Mouse (Mus musculus) heart, embryonic 10.5 days (tissue): ENCODE measurements around the gene Chst8. TPM values are rescaled to one million over a fixed set of nuclear protein-coding genes. Genes with fewer than 3 reads are reported as not detected.

ENCODE experiments used
- DNase-seq: peaks from one replicate; pipeline ENCODE4 v3.0.0-alpha.2; 2017; ENCODE audit warnings: low spot score
- H3K27ac ChIP-seq: fragments of 300-500 bp; sonication (generic); 2 replicates; pipeline ENCODE4 v1.5.1; 2016; ENCODE audit warnings: mild to moderate bottlenecking
- H3K27me3 ChIP-seq: fragments of 300-500 bp; sonication (generic); 2 replicates; pipeline ENCODE4 v1.6.1; 2016; ENCODE audit warnings: mild to moderate bottlenecking; ENCODE audit not compliant: poor library complexity, insufficient read depth, severe bottlenecking
- H3K36me3 ChIP-seq: fragments of 300-500 bp; sonication (generic); 2 replicates; pipeline ENCODE4 v1.6.1; 2016; ENCODE audit warnings: mild to moderate bottlenecking, moderate library complexity
- H3K4me1 ChIP-seq: fragments of 300-500 bp; sonication (generic); 2 replicates; pipeline ENCODE4 v1.6.1; 2016; ENCODE audit warnings: mild to moderate bottlenecking
- H3K4me3 ChIP-seq: fragments of 300-500 bp; sonication (generic); 2 replicates; pipeline ENCODE4 v1.5.1; 2016; ENCODE audit warnings: mild to moderate bottlenecking, moderate library complexity
- H3K9me3 ChIP-seq: fragments of 300-500 bp; sonication (generic); 2 replicates; pipeline ENCODE4 v1.6.1; 2016; ENCODE audit warnings: mild to moderate bottlenecking, moderate library complexity
- WGBS: fragments of 180-500 bp; shearing (Covaris S2); methylation state at CpG from one replicate; pipeline ENCODE4 v1.1.7; 2016; 5-methylcytosine and 5-hydroxymethylcytosine counted together
- polyA plus RNA-seq: library from polyadenylated mRNA; unstranded; fragments of >200 nt; fragmentation: Nextera tagmentation; extraction: Ambion mirVana; gene quantifications from 2 replicates; pipeline ENCODE4 v1.2.1, GENCODE M21; 2016

The Chst8 gene
- polyA plus RNA-seq, 1 experiment from 2014 or later: 2.1 TPM

DNA sequence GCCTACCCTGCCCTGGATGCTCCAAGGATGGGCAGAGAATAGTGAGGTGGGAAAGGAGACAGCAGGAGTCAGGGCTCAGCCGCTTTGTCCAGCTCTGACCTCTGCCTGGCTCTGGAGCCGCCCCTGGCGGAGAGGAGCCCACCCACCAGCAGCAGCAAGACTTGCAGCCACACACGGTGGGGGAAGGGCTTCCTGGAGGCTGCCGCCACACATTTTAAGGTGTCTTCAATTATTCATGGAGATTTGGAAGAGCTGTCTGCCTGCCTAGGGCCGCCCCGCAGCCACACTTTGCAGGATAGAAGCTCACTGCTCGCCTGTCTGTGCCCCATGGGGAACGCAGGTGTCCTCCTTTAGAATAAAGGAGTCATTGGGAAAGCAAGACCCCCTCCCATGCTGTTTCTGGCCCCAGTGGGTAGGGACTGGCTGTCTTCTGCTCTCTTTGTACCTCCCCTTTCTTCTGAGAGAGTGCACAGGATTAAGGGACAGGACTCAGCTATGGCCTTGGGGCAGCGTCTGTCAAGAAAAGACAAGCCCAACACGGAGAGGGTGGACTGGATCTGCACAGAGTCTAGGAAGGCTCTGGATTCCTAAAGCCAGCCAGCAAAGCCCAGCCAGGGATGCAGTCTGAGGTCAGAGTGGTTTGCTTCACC is 95.2 kb downstream of the Chst8 start:
- H3K9me3 ChIP-seq: no peaks in the 10 kb centered on the region
- H3K36me3 ChIP-seq: no peaks in the 10 kb centered on the region
- no peak overlapping the region for H3K4me3 ChIP-seq
- H3K27ac ChIP-seq: no peak overlapping the region; the same call in 1 of the 2 replicates
- 5% methylated on average over 11 of the region's 11 CpGs for WGBS
- H3K27me3 ChIP-seq: peaks cover 13% of the 10 kb centered on the region; the same call in 1 of the 2 replicates
- H3K4me1 ChIP-seq: peaks cover 30% of the 10 kb centered on the region
- DNase-seq: no peak

DNA sequence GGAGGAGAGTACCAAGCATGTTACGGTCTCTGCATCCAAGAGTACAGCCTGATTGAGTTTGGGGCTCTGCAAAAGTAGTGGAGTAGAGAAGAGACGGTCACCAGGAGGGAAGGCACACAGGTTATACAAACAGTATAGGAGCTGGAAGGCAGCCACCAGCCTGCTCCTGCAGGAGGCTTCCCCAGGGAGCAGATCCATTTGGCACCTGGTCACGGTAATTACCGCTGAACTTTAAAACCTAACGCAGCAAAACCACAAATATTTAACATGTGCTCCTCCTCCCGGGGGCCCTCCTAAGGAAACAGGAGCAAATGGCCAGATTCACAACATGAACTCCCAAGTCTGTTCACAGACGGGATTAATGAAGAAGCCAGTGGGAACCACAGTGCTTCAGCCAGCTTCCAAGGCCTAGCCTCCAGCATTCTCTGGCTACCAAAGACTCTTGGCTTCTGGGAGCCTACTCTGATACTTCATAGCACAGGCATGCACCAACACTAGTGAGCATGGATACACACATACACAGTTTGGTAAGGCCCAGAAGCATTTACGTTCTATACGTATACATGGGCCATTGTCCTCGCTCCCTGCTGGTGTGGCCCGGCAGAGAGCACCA is 97.6 kb downstream of the Chst8 start:
- Histone ChIP-seq H3K4me3 (no peak overlapping the region), H3K27me3 (peaks cover 13% of the 10 kb centered on the region; the same call in 1 of the 2 replicates), H3K36me3 (no peaks in the 10 kb centered on the region), H3K9me3 (no peaks in the 10 kb centered on the region), H3K4me1 (peaks cover 13% of the 10 kb centered on the region), H3K27ac (no peak overlapping the region)
- 54% methylated on average over 11 of the region's 11 CpGs for WGBS
- no peak for DNase-seq

DNA sequence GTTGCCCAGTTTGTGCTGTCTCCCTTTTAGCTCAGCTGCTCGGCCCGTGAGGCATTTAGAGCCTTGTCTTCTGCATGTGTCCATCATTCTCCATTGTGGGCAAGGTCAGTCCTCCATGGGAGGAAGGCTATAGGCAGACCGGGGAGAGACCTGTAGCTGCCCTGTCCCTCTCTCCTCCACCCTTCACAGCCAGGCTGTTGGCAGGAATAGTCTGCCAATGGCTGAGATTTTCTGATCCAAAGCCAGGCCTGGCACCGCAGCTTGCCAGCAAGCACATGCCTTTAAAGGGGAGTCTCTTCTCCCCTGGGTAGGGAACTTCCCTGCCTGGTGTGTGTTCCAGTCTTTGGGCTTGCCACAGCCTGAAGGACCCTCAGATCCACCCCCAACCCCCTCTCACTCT is 103.4 kb downstream of the Chst8 start:
- Histone ChIP-seq H3K27me3 (no peaks in the 10 kb centered on the region), H3K4me1 (no peaks in the 10 kb centered on the region), H3K9me3 (no peaks in the 10 kb centered on the region), H3K27ac (no peak overlapping the region), H3K36me3 (no peaks in the 10 kb centered on the region), H3K4me3 (no peak overlapping the region)
- no peak for DNase-seq
- 82% methylated on average over 4 of the region's 4 CpGs for WGBS

DNA sequence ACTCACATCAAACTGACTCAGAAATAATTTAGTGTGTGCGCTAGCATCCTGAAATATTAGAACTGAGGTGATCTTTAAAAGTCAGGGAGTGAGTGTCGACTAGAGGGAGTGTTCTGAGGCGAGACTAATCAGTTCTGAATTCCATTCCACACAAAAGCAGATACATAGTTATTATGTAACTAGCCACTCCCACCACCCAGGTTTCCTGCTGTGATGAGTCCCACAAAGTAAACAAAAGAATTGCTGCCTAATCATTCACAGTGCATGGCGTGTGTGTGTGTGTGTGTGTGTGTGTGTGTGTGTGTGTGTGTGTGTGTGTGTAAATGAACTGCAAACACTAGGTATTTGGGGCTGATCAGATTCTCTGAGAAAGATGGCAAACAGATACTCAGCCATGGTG is 108.1 kb downstream of the Chst8 start:
- WGBS: 60% methylated on average over 4 of the region's 4 CpGs
- Histone ChIP-seq H3K27me3 (no peaks in the 10 kb centered on the region), H3K9me3 (no peaks in the 10 kb centered on the region), H3K4me3 (no peak overlapping the region), H3K4me1 (no peaks in the 10 kb centered on the region), H3K36me3 (no peaks in the 10 kb centered on the region), H3K27ac (no peak overlapping the region)
- no peak for DNase-seq

DNA sequence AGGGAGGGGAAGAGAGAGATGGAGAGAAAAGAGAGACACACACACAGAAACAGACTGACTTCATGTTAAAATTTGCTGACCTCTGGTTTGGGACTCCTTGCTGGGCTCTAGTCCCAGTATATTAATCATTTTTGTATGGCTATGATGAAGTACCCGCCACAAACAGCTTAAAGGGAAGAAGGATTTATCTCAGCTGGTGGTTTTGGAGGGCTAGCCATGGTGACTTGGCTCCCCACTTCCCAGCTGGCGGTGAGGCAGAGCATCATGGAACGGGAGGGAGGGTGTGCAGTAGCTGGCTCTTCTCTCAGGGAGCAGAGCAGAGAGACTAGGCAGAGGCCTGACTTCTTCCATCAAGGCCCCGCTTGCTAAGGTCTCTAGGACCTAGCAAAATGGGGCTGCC is 109.1 kb downstream of the Chst8 start:
- no peak overlapping the region for H3K27ac ChIP-seq
- no peaks in the 10 kb centered on the region for H3K4me1 ChIP-seq
- no peaks in the 10 kb centered on the region for H3K36me3 ChIP-seq
- H3K27me3 ChIP-seq: no peaks in the 10 kb centered on the region
- no peaks in the 10 kb centered on the region for H3K9me3 ChIP-seq
- H3K4me3 ChIP-seq: no peak overlapping the region
- no peak for DNase-seq
- WGBS: 46% methylated on average over 4 of the region's 4 CpGs

DNA sequence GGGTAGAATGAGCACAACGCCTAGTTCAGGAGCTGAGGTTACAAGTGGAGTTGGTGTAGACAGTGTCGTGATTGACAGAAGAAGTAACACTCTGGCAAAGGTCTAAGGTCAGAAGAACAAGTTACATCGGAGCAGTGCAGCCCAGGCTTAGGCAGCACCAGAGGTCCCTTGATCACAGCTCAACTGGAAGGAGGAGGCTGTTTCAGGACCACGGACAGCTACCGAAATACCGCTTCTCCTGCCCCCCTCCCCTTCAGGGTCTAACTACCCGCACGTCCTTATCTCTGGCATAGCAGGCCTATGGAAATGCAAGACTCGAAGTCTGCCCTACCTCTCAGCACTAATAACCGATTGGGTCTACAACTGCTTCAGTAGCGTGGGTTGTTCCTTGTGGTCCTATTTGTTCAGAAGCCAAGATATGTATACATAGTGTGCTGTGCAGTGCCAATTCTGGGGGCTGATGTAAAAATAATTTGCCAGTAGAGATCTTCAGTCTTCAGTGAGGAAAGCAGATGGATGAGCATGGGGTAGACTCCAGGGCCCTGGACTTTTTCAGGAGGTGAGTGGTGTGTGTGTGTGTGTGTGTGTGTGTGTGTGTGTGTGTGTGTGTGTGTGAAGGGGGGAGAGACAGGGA is 109.7 kb downstream of the Chst8 start:
- H3K4me3 ChIP-seq: no peak overlapping the region

DNA sequence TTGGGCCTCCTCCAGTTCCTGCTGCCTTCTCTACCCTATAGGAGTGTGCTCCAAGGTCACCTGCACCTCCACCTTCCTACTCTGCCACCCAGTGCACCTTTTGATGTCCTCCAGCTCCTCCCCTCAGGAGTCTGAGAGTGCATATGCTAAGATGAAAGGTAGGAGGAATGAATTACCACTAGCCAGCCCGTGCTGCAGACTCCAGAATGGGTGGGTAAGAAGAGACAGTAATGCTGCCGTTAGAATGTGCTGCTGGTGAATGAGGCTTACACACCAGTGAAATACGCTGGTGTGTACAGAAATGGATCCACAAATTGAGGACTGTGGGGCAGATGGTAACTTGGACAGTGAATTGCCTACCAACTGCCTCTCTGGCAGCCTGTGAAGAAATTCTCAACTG is 112.6 kb downstream of the Chst8 start:
- DNase-seq: no peak
- no peak overlapping the region for H3K27ac ChIP-seq
- no peak overlapping the region for H3K4me3 ChIP-seq
- H3K9me3 ChIP-seq: no peaks in the 10 kb centered on the region
- 73% methylated on average over 3 of the region's 3 CpGs for WGBS
- no peaks in the 10 kb centered on the region for H3K27me3 ChIP-seq
- no peaks in the 10 kb centered on the region for H3K36me3 ChIP-seq
- H3K4me1 ChIP-seq: no peaks in the 10 kb centered on the region

More for the DNA sequence above, 109.7 kb downstream of the Chst8 start:
- 10% methylated on average over 11 of the region's 11 CpGs for WGBS
- Histone ChIP-seq H3K27me3 (no peaks in the 10 kb centered on the region), H3K36me3 (no peaks in the 10 kb centered on the region), H3K4me1 (no peaks in the 10 kb centered on the region), H3K9me3 (no peaks in the 10 kb centered on the region), H3K27ac (no peak overlapping the region)
- DNase-seq: peak; percentile 80

DNA sequence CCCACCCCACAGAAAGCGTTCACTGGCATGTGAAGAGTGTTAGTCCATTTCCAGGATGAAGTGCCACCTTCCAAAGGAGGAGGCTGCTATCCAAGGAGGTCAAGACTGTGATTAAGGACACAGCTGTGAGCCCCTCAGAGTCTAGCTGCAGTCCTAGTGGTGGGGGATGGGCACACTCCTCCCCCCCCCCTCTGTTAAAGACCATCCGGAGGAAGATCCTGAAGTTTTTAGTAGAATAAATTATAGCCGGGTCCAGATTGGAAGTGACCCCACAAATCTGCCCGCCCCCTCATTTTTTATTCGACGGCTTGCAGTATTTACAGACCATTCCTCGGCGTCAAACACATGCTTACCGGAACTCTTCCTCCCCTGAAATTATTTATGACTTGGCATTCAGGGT is 114.3 kb downstream of the Chst8 start:
- Histone ChIP-seq H3K27me3 (no peaks in the 10 kb centered on the region), H3K27ac (no peak overlapping the region), H3K36me3 (no peaks in the 10 kb centered on the region), H3K4me3 (no peak overlapping the region), H3K9me3 (no peaks in the 10 kb centered on the region), H3K4me1 (no peaks in the 10 kb centered on the region)
- 85% methylated on average over 9 of the region's 9 CpGs for WGBS
- DNase-seq: no peak

DNA sequence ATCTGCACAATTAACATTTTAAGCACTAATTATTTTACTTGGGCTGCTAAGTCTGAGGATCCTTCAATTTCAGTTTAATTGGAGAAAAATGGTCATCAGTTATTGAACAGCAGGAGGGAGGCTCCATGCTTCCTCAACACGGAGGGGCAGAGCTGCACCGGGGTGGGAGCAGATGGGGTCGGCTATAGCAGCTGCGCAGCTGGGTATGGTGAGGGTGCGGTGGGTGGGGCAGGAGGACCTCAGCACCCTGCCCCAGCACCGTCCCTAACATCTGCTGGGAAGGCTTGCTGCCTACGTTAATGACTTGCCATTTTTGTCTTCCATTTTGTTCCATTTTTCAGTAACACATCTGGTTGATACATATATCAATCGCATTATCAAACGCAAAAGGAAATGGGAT is 116.4 kb downstream of the Chst8 start:
- no peak for DNase-seq
- Histone ChIP-seq H3K27me3 (no peaks in the 10 kb centered on the region), H3K27ac (no peak overlapping the region), H3K9me3 (no peaks in the 10 kb centered on the region), H3K4me1 (peaks cover 7% of the 10 kb centered on the region), H3K36me3 (no peaks in the 10 kb centered on the region), H3K4me3 (no peak overlapping the region)
- WGBS: 67% methylated on average over 9 of the region's 9 CpGs

DNA sequence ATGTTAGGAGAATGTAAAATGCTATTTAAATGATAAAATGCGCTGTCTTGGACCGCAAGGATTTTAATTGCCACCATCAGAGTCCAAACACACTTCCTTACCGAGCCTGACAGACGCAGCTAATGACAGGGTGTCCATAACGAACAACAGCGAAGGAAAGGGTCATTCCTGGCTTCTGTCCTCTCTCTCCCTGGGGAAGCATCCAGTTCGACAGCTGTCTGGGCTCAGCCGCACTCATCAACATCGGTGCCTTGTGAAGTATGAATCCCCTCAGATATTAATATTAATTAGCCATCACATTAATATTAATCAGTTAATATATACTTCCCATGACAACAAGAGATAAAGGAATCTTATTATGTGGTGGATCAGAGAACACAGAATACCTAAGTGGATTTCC is 117.6 kb downstream of the Chst8 start:
- WGBS: 47% methylated on average over 9 of the region's 9 CpGs
- no peaks in the 10 kb centered on the region for H3K27me3 ChIP-seq
- peaks cover 18% of the 10 kb centered on the region for H3K4me1 ChIP-seq
- H3K27ac ChIP-seq: no peak overlapping the region
- H3K4me3 ChIP-seq: no peak overlapping the region
- no peak for DNase-seq
- no peaks in the 10 kb centered on the region for H3K9me3 ChIP-seq
- no peaks in the 10 kb centered on the region for H3K36me3 ChIP-seq

DNA sequence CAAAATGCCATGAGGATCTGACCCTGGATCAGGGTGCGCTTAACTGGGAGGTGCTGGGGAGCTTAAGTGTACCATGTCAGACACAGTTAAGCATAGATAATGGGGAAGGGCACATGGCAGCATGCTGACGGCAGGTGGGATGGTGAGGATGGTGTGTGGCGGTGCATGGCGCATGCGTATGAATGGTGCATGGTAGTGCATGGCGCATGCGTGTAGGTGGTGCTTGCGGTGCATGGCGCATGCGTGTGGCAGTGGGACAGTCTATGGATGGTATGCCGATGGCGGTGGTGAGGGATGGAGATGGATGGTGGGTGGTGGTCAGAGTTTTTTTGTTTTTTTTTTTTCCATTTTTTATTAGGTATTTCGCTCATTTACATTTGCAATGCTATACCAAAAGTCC is 118.6 kb downstream of the Chst8 start:
- DNase-seq: no peak
- Histone ChIP-seq H3K27ac (no peak overlapping the region), H3K9me3 (no peaks in the 10 kb centered on the region), H3K4me3 (no peak overlapping the region), H3K36me3 (no peaks in the 10 kb centered on the region), H3K4me1 (peaks cover 25% of the 10 kb centered on the region), H3K27me3 (no peaks in the 10 kb centered on the region)
- 93% methylated on average over 13 of the region's 13 CpGs for WGBS

DNA sequence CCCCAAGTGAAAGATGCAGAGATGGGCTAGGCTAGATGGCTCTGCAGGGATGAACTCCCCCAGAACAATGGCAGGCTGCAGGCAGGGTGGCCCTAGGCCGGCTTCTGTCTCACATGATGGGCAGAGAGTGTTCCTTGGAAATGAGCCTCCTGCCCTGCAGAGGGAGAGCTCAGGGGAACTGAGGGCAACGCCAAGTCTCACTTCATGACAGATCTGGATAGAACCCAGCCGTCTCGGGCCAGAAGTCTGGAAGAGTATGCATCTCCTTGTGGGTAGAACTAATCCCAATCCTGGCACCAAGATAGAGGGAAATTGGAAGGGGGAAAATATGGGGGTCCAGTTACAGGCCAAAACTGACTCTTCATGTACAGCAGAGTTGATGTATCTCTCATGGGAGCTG is 119.4 kb downstream of the Chst8 start:
- H3K27ac ChIP-seq: no peak overlapping the region
- H3K27me3 ChIP-seq: no peaks in the 10 kb centered on the region
- DNase-seq: no peak
- no peaks in the 10 kb centered on the region for H3K36me3 ChIP-seq
- H3K4me3 ChIP-seq: no peak overlapping the region
- H3K9me3 ChIP-seq: no peaks in the 10 kb centered on the region
- peaks cover 30% of the 10 kb centered on the region for H3K4me1 ChIP-seq
- 79% methylated on average over 4 of the region's 4 CpGs for WGBS

DNA sequence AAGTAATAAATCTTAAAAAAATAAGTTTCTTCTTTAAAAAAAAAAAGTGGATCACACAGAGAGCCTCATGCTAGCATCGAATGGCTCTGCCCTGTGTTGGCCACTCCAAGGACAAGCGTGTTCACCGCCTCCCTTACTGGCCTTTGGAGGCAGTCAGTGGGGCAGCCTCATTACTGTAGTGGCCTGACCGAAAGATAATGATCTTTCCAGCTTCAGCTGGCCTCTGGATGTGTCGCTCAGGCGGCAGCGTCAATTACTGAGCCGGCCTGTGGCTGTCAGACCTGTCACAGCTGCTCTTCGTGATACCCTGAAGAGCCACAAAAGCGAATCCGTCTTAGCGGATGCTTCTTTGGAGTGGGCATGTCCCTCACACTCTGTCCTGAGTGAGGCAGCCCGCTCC is 122.4 kb downstream of the Chst8 start:
- H3K4me1 ChIP-seq: peaks cover 30% of the 10 kb centered on the region
- DNase-seq: no peak
- H3K27me3 ChIP-seq: peaks cover 11% of the 10 kb centered on the region; the same call in 1 of the 2 replicates
- no peaks in the 10 kb centered on the region for H3K36me3 ChIP-seq
- no peak overlapping the region for H3K4me3 ChIP-seq
- H3K9me3 ChIP-seq: no peaks in the 10 kb centered on the region
- 32% methylated on average over 13 of the region's 13 CpGs for WGBS
- no peak overlapping the region for H3K27ac ChIP-seq
